Mouse (Mus musculus): ENCODE data around the gene Kif5c.

- TF ChIP-seq POLR2A (IDR thresholded peaks at IDR 0.05; ENCODE audit: low read depth, low read length) (no peak), CTCF (IDR thresholded peaks at IDR 0.05; ENCODE audit: extremely low read depth, insufficient read length, insufficient replicate concordance, low read depth, low read length) (no peak)
Observed at GRCm38 (mm10) chr2:49571159-49571920, 47.8 kb upstream of the Kif5c start.
